Mouse (Mus musculus): ENCODE data around the gene Ifna2. TPM values are rescaled to one million over a fixed set of nuclear protein-coding genes. Genes with fewer than 3 reads are reported as not detected.
A peak's percentile ranks its signal among the peaks of the same experiment; 100 is the strongest.

Gene Ifna2
- not detected in 2 replicates for total RNA-seq (2015; ENCODE audit: low replicate concordance)
- total RNA-seq (2017; ENCODE audit: low replicate concordance) = not detected in 2 replicates

DNA sequence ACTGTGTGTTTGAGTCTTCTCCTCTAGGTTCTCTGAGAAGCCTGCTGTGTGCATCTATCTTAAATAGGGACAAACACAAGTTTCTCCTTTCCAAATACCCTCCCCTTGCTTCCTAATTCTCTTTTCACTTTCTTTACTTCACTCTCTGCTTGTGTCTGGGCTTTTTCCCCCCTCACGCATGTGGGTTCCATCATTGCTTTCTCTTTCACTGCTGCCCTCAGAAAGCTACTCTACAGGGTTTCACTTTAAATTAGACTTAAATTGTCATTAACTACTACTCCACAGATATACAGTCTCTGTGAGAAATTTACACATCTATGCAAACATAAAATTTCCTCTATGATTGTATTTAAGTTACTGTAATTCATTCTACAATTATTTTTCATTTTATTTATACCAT lies at the start of gene Ifna2:
Gene Ifna2 (minus strand): TSS at position 101 of the 400 bp plus-strand sequence.
- ATAC-seq (replicated peaks; ENCODE audit: low FRiP score, poor library complexity, severe bottlenecking) = no peak

- ATAC-seq (replicated peaks; ENCODE audit: low FRiP score, poor library complexity, severe bottlenecking) = peak; percentile 66; the same call in 1 of the 2 replicates
These were observed 43.6 kb upstream of the Ifna2 start for GRCm38 (mm10) chr4:88727324-88727723.

- ATAC-seq (replicated peaks; ENCODE audit: low FRiP score, poor library complexity, severe bottlenecking) = no peak
These were observed 43.0 kb upstream of the Ifna2 start for GRCm38 (mm10) chr4:88726727-88727126.

GRCm38 (mm10) chr4:88723497-88724090 lies 39.9 kb upstream of the Ifna2 start:
- ATAC-seq (replicated peaks; ENCODE audit: low FRiP score, poor library complexity, severe bottlenecking) = no peak

- ATAC-seq (replicated peaks; ENCODE audit: low FRiP score, poor library complexity, severe bottlenecking) = peak; percentile 94
These were observed 38.3 kb upstream of the Ifna2 start, which contains the start of the genes Gm26566 and Klhl9 for GRCm38 (mm10) chr4:88721791-88722721. Gm26566 (plus strand) TSS chr4:88721805. Klhl9 (minus strand) TSS chr4:88722465.

DNA sequence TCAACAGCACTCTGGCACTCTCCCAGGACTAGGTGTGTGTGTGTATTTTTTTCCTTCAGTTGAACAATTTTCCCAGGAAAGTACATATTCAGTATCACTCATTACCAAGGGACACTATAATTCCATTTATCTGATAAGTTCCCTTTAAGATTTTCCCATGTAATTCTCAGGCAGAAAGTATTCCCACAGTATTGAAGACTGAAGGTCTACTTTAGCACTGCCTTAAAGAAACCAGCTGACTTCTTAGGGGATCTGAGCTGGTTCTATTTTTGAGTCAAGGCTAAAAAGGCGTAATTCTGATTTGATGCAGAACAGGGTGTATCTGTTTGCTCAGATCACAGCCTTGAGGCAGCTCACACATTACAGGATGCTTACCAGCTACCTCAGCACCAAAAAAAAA lies 35.0 kb upstream of the Ifna2 start:
- no peak for ATAC-seq (replicated peaks; ENCODE audit: low FRiP score, poor library complexity, severe bottlenecking)

DNA sequence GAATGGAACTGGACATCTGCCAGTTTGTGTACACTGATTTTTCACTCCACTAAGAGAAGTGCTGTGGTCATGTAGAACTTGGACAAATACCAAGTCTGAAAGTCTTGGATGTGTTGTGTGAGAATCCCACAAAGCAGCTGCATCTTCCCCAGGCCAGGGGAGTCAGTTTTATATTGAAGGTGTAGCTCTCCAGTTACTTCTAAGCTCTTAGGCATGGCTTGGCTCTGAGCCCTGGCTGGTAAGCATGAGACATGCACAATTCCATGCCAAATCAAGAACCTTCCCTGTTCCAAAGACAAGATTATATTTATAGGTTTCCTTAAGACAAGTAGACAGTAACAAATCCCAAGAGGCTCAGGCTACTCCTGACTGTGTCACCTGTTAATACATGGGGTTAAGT lies 31.3 kb upstream of the Ifna2 start:
- ATAC-seq (replicated peaks; ENCODE audit: low FRiP score, poor library complexity, severe bottlenecking) = no peak

- no peak for ATAC-seq (replicated peaks; ENCODE audit: low FRiP score, poor library complexity, severe bottlenecking)
These were observed 30.6 kb upstream of the Ifna2 start for GRCm38 (mm10) chr4:88714281-88714680.

DNA sequence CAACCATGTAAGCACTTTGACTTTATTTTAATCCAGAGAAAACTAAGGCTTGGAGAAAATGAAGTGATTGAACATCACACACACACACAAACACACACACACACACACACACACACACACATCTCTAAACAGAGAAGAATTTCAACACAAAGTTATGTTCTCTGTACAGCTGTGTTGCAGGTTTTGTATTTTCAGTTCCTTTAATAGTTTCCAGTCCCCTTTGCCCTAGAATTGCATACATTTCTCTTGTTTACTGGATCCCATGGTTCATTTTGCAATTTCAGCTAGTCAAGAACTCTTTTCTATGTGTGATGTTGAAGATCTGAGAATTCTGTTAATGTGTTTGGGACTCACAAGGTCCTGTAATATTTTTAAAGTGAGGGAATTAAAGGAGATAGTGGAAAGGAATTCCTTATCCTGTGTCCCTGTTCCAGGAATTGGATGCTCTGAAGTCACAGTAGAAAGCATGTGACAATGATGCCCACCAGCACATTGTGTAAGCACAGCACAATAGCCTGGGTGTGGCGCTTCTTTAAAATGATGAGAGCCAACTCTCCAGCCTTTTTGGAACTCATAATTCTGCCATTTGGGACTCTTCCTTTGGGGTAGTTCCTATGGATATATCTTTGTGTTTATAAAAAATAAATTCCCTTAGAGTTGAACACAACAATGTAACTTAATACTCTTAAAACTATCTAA lies 23.6 kb upstream of the Ifna2 start:
- ATAC-seq (replicated peaks; ENCODE audit: low FRiP score, poor library complexity, severe bottlenecking) = no peak

- ATAC-seq (replicated peaks; ENCODE audit: low FRiP score, poor library complexity, severe bottlenecking) = no peak
These were observed 22.2 kb upstream of the Ifna2 start for GRCm38 (mm10) chr4:88705924-88706323.

DNA sequence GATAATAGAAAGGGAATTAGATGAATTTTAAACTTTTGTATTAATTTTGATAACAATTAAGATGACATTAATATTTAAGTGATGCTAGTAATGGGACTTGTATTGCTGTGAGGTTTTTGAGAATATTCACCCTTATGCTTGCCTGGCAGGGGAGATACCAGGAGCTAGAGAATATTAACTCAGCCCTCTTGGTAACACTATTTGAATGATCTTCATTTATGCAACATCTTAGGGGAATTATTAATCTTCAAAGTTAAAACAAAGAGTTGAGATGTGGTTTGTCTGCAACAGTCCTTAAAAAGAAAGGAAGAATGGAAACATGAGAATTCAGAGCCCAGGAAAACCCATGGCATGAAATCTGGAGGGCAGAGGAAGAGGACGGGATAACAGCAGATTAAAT lies 15.6 kb upstream of the Ifna2 start:
- ATAC-seq (replicated peaks; ENCODE audit: low FRiP score, poor library complexity, severe bottlenecking) = no peak

- no peak for ATAC-seq (replicated peaks; ENCODE audit: low FRiP score, poor library complexity, severe bottlenecking)
These were observed 15.1 kb upstream of the Ifna2 start for GRCm38 (mm10) chr4:88698781-88699180.

GRCm38 (mm10) chr4:88697753-88698152 lies 14.0 kb upstream of the Ifna2 start:
- no peak for ATAC-seq (replicated peaks; ENCODE audit: low FRiP score, poor library complexity, severe bottlenecking)

DNA sequence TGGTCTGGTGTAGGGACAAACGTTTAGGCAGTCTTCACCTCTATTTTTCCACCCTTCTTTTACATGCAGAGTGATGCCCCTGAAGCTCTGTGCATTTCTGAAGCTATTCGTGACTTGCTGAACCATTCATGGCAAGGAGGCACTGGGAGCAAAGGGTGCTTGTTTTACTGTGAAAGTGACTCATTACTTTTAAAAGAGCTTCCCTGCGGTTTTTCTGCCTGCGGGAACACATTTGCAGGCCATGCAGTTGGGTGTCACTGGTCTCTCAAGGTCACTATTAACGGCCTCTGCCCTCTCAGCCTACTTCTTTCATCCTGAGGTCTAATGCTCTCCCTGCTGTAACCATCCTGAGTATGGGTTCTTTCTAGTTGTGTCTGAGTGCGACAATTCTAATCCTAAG lies 13.4 kb upstream of the Ifna2 start:
- no peak for ATAC-seq (replicated peaks; ENCODE audit: low FRiP score, poor library complexity, severe bottlenecking)

- ATAC-seq (replicated peaks; ENCODE audit: low FRiP score, poor library complexity, severe bottlenecking) = peak; percentile 95
These were observed 12.6 kb upstream of the Ifna2 start for GRCm38 (mm10) chr4:88696237-88696884.

DNA sequence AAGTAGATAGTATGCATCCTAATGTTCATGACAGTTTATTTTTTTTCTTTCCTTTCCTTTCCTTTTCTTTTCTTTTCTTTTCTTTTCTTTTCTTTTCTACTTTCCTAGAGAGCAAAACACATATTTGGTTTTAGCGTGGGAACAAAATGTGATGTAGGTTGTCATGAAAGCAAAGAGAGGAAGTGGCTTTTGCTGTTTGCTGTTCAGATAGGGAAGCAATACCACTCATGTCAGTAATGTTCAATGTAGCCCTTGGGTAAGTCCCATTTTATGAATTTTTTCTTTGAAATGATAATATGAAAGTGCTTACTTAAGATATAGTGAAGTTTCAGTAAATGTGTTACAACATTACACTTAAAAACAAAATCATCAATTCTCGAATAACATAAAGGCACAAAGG lies 9.7 kb upstream of the Ifna2 start:
- ATAC-seq (replicated peaks; ENCODE audit: low FRiP score, poor library complexity, severe bottlenecking) = no peak

DNA sequence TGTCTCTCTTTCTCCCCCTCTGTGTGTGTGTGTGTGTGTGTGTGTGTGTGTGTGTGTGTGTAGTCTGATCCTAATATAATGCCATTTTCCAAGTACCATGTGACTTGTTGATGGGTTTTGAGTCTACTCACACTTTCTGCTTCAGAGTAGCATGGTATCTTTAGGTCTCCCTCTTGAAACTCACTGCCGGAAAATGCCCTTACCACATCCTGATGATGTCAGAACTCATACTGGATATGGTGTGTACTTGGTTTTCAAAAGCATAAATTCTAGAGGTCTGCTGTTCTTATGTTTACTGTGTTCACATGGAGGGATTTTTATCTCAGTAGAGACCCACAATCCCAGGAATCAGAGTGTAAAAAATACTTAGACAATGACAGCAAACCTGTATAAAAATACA lies 8.8 kb upstream of the Ifna2 start:
- ATAC-seq (replicated peaks; ENCODE audit: low FRiP score, poor library complexity, severe bottlenecking) = no peak

GRCm38 (mm10) chr4:88691259-88691658 lies 7.5 kb upstream of the Ifna2 start, which contains the start of gene Ifnab:
Ifnab (minus strand) TSS chr4:88691359.
- ATAC-seq (replicated peaks; ENCODE audit: low FRiP score, poor library complexity, severe bottlenecking) = no peak

GRCm38 (mm10) chr4:88681353-88681752 lies 2.4 kb downstream of the Ifna2 start:
- no peak for ATAC-seq (replicated peaks; ENCODE audit: low FRiP score, poor library complexity, severe bottlenecking)

GRCm38 (mm10) chr4:88680362-88680761 lies 3.4 kb downstream of the Ifna2 start:
- ATAC-seq (replicated peaks; ENCODE audit: low FRiP score, poor library complexity, severe bottlenecking) = no peak
